Mouse (Mus musculus): Measurements from ENCODE around the gene Rhof. TPM values are rescaled to one million over a fixed set of nuclear protein-coding genes. Genes with fewer than 3 reads are reported as not detected.

Rhof gene
- total RNA-seq, 1 experiment, result 2.5 TPM

DNA sequence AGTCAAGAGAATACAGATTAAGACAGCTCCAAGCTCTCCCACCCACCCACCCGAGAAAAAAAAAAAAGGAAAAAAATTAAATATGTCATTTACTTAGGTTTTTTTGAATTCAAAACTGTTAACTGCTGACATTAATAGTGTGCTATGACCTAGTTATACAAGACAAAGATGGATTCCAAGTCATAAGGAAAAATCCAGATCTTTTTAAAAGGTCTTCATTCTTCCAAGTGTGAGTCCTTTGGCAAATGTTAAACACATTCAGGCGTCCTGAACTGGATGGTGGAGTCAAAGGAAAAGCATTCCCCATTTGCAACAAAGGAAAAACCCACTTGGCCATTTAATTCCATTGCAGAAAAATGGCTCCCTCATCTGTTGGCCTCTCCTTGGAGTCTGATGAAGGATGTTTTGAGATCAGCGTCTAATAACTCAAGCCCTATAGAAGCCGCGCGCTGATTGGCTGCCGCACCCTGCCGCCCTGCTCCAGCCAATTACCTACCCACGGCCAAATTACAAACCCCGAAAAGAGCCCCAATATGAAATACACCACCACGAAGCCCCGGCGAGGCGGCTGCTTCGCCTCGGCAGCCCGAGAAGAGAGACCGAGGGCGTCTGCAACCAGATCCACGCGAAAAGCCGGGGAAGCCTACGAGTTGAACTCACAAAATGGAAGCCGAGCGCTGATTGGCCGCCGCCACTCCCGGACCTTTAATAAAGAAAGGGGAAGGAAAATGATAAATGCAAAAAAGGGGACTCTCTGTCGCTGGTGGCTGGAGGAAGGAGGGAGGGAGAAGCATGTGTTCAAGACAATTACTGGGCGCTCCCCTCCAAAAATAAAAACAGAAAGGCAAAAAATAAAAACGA is 8.4 kb upstream of the Rhof start:
- Histone ChIP-seq H3K27ac (ENCODE audit: insufficient read depth, low read depth, low read length, poor library complexity, severe bottlenecking) (peak overlapping the region; percentile 94; the same call in 1 of the 2 replicates), H3K9ac (ENCODE audit: insufficient read depth, low read depth, low read length, poor library complexity, severe bottlenecking) (peak overlapping the region; percentile 90), H3K9me3 (ENCODE audit: control insufficient read depth, insufficient read depth, low read depth, low read length) (no peaks in the 10 kb centered on the region), H3K4me3 (ENCODE audit: insufficient read depth in 1 of 2, low read depth in 1 of 2, low read length in 2 of 2, poor library complexity in 1 of 2, severe bottlenecking in 1 of 2) (peak overlapping the region; percentile 63 to 76), H3K4me1 (ENCODE audit: control insufficient read depth in 2 of 2, insufficient read depth in 2 of 2, low read length in 2 of 2, poor library complexity in 1 of 2) (peaks cover 6 to 8% of the 10 kb centered on the region in 2 experiments; a peak in 2 of 4 replicates), H3K36me3 (ENCODE audit: control insufficient read depth, insufficient read depth, low read length, poor library complexity, severe bottlenecking) (peaks cover 12% of the 10 kb centered on the region; the same call in 1 of the 2 replicates)
- TF ChIP-seq CHD2 (IDR thresholded peaks at IDR 0.05; ENCODE audit: low read depth, low read length) (0 out of 2 replicates have a peak, but pooled peaks have one; percentile 40), MAFK (IDR thresholded peaks at IDR 0.05; ENCODE audit: insufficient read depth, low read depth, low read length) (0 out of 2 replicates have a peak, but pooled peaks have one; percentile 6), HCFC1 (IDR thresholded peaks at IDR 0.05; ENCODE audit: borderline replicate concordance, insufficient read depth, low read length) (no peak)
- in situ Hi-C loops (cut with MboI; ENCODE audit: low sequenced_read_pairs in 2 of 2, unreplicated experiment in 2 of 2), result no loop called here
- no peak for DNase-seq (ENCODE audit: low read depth, low spot score)

DNA sequence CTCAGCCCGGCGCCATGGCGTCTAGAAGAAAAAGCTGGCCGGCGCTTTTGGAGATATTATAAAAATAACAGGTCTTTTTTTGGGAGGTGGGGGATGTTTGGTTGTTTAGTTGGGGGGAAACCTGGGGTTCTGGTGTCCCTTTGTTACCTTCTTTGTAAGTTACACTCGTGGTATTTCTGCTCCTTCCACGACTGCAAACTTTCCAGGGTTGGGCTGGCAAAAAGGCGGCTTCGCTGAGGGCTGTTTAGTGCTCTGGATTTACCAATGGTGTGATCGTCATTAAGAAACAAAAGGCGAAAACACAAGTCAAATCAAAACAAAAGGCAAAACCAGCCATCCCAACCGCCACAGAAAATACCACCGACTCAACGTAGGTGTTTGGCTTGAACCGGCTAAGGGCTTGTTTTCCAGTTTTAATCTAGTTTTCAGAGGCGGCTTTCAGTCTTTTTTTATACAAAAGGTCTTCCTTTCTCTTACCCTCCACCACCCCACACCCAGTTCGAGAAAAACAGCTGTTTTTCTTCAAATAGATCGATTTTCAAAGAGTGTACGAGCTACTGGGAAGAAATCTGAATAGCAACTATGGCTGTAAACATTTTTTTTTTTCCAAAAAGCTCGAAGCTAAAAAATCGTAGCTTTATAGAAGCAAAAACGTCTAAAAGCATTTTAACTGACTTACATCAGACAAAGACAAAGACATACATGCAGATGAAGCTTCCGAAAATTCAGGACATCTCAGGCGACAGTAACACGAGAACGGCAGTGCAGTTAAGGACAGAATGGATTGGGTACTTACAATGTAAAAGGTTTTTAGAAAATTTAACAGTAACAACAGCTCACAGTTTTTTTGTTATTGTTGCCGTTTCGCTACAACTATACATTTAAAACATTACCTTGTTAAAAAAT is 7.5 kb upstream of the Rhof start:
- Histone ChIP-seq H3K9ac (ENCODE audit: insufficient read depth, low read depth, low read length, poor library complexity, severe bottlenecking) (peak overlapping the region; percentile 99), H3K9me3 (ENCODE audit: control insufficient read depth, insufficient read depth, low read depth, low read length) (no peaks in the 10 kb centered on the region), H3K4me1 (ENCODE audit: control insufficient read depth in 2 of 2, insufficient read depth in 2 of 2, low read length in 2 of 2, poor library complexity in 1 of 2) (peaks cover 3 to 6% of the 10 kb centered on the region in 2 experiments; a peak in 2 of 4 replicates), H3K36me3 (ENCODE audit: control insufficient read depth, insufficient read depth, low read length, poor library complexity, severe bottlenecking) (peaks cover 6% of the 10 kb centered on the region; the same call in 1 of the 2 replicates), H3K4me3 (ENCODE audit: insufficient read depth in 1 of 2, low read depth in 1 of 2, low read length in 2 of 2, poor library complexity in 1 of 2, severe bottlenecking in 1 of 2) (peak overlapping the region; percentile 63 to 98), H3K27ac (ENCODE audit: insufficient read depth, low read depth, low read length, poor library complexity, severe bottlenecking) (peak overlapping the region; percentile 100)
- TF ChIP-seq HCFC1 (IDR thresholded peaks at IDR 0.05; ENCODE audit: borderline replicate concordance, insufficient read depth, low read length) (no peak), ZNF384 (IDR thresholded peaks at IDR 0.05; ENCODE audit: low read depth, low read length) (no peak), MAFK (IDR thresholded peaks at IDR 0.05; ENCODE audit: insufficient read depth, low read depth, low read length) (no peak), CHD2 (IDR thresholded peaks at IDR 0.05; ENCODE audit: low read depth, low read length) (no peak), ZC3H11A (IDR thresholded peaks at IDR 0.05; ENCODE audit: borderline replicate concordance, low read depth, low read length) (no peak)
- in situ Hi-C loops (cut with MboI; ENCODE audit: low sequenced_read_pairs in 2 of 2, unreplicated experiment in 2 of 2), result no loop called here
- DNase-seq (ENCODE audit: low read depth, low spot score), result no peak

DNA sequence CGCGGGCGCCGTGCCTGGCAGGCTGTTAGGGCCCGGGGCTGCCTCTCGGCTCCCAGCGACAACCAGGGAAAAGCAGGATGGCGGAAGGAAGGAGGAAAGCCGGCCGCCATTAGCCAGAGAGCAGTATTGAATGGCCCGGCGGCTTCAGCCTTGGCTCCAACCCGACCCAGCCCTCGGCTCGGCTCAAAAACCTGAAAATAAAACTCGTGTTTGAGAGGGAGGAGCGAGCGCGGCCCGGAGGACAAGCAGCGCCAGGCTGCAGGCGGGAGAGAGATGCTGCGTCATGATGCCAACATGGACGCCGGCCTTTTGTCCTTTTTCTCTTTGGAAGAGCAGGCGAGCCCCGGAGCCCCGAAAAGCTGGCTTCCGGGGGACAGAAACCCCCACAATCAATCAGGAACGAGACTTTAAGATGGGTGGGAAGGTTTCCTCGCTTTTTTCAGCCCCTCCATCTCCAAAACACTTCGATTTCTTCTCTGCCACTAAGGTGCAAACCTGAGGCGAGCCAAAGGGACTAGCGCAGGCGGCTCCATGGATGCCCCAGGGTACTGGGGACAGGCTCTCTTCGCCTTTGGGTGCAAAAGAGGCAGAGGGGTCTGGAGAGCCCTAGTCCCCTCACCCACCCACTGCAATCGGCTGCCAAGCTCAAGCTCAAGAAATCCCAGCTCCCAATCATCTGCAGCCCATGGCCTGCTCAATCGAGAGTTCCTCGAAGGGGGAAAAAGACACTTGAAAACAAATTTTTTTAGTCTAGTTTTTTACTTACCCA is 6.6 kb upstream of the Rhof start:
- H3K36me3 ChIP-seq (ENCODE audit: control insufficient read depth, insufficient read depth, low read length, poor library complexity, severe bottlenecking), result peaks cover 3% of the 10 kb centered on the region
- peak overlapping the region; percentile 63 to 98 for H3K4me3 ChIP-seq (ENCODE audit: insufficient read depth in 1 of 2, low read depth in 1 of 2, low read length in 2 of 2, poor library complexity in 1 of 2, severe bottlenecking in 1 of 2)
- H3K27ac ChIP-seq (ENCODE audit: insufficient read depth, low read depth, low read length, poor library complexity, severe bottlenecking), result peak overlapping the region; percentile 100
- H3K4me1 ChIP-seq (ENCODE audit: control insufficient read depth in 2 of 2, insufficient read depth in 2 of 2, low read length in 2 of 2, poor library complexity in 1 of 2), result peaks cover 2 to 6% of the 10 kb centered on the region in 2 experiments; a peak in 1 of 4 replicates
- H3K9me3 ChIP-seq (ENCODE audit: control insufficient read depth, insufficient read depth, low read depth, low read length), result no peaks in the 10 kb centered on the region
- TF ChIP-seq CHD2 (IDR thresholded peaks at IDR 0.05; ENCODE audit: low read depth, low read length), result no peak
- peak; percentile 89 for TF ChIP-seq MAFK (IDR thresholded peaks at IDR 0.05; ENCODE audit: insufficient read depth, low read depth, low read length)
- no peak for DNase-seq (ENCODE audit: low read depth, low spot score)
- in situ Hi-C loops (cut with MboI; ENCODE audit: low sequenced_read_pairs in 2 of 2, unreplicated experiment in 2 of 2), result no loop called here
- peak overlapping the region; percentile 99 for H3K9ac ChIP-seq (ENCODE audit: insufficient read depth, low read depth, low read length, poor library complexity, severe bottlenecking)

DNA sequence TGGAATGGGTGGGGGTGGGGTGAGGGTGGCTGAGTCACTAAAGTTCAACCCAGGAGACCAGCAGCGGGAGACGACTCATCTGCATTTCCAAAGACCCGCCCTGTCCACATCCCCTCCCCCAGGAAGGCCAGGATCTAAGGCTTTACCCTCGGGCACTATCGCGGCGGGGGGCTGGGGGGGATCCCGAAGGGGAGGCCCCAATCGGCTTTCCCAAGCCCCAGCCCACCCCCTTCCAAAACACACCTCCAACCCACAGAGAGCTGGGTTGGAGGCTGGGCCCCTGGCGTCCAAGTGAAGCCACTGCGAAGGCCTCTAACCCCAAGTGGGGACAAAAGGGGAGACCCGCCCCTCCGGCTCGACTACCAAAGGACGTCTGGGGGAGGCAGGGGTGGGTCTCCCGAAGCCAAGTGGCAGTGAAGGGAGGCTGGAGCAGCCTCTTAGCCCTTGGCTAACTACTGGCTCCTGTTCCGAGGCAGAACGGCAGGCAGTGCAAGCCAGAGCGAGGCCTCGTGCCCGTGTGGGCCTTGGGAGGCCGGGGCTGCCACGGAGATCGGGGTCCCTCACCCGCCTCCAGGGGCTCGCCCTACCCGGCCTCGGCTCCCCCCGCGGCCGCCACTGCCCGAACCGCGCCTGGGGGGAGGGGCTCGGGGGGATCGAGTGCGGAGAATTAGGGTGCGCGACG is 5.9 kb upstream of the Rhof start:
- TF ChIP-seq ZNF384 (IDR thresholded peaks at IDR 0.05; ENCODE audit: low read depth, low read length), result no peak
- TF ChIP-seq ZC3H11A (IDR thresholded peaks at IDR 0.05; ENCODE audit: borderline replicate concordance, low read depth, low read length), result no peak
- TF ChIP-seq CHD2 (IDR thresholded peaks at IDR 0.05; ENCODE audit: low read depth, low read length), result peak; percentile 32; the same call in 1 of the 2 replicates
- no peak; the same call in 1 of the 2 replicates for TF ChIP-seq HCFC1 (IDR thresholded peaks at IDR 0.05; ENCODE audit: borderline replicate concordance, insufficient read depth, low read length)
- no peak; the same call in 1 of the 2 replicates for TF ChIP-seq MAFK (IDR thresholded peaks at IDR 0.05; ENCODE audit: insufficient read depth, low read depth, low read length)

More for the DNA sequence above, 5.9 kb upstream of the Rhof start:
- Histone ChIP-seq H3K9me3 (ENCODE audit: control insufficient read depth, insufficient read depth, low read depth, low read length) (no peaks in the 10 kb centered on the region), H3K9ac (ENCODE audit: insufficient read depth, low read depth, low read length, poor library complexity, severe bottlenecking) (peak overlapping the region; percentile 99), H3K4me3 (ENCODE audit: insufficient read depth in 1 of 2, low read depth in 1 of 2, low read length in 2 of 2, poor library complexity in 1 of 2, severe bottlenecking in 1 of 2) (peak overlapping the region; percentile 70 to 98), H3K4me1 (ENCODE audit: control insufficient read depth in 2 of 2, insufficient read depth in 2 of 2, low read length in 2 of 2, poor library complexity in 1 of 2) (peaks cover 2 to 4% of the 10 kb centered on the region in 2 experiments; a peak in 1 of 4 replicates), H3K36me3 (ENCODE audit: control insufficient read depth, insufficient read depth, low read length, poor library complexity, severe bottlenecking) (peaks cover 6% of the 10 kb centered on the region), H3K27ac (ENCODE audit: insufficient read depth, low read depth, low read length, poor library complexity, severe bottlenecking) (peak overlapping the region; percentile 100)
- in situ Hi-C loops (cut with MboI; ENCODE audit: low sequenced_read_pairs in 2 of 2, unreplicated experiment in 2 of 2), result no loop called here
- peak; percentile 100 for DNase-seq (ENCODE audit: low read depth, low spot score)
